Mouse (Mus musculus) ES-Bruce4 (cell line): ENCODE results near the gene Myh6.

Experiments used
- CTCF ChIP-seq: IDR thresholded peaks from one replicate; pipeline ENCODE4 v1.8.1; 2011; ENCODE audit warnings: low read depth, low read length
- EP300 ChIP-seq: IDR thresholded peaks from 2 replicates; pipeline ENCODE4 v1.6.1; 2011; ENCODE audit warnings: low read depth, low read length; ENCODE audit not compliant: insufficient read depth
- POLR2A ChIP-seq: IDR thresholded peaks from one replicate; pipeline ENCODE4 v1.8.1; 2011; ENCODE audit warnings: low read length; ENCODE audit not compliant: insufficient read depth

DNA sequence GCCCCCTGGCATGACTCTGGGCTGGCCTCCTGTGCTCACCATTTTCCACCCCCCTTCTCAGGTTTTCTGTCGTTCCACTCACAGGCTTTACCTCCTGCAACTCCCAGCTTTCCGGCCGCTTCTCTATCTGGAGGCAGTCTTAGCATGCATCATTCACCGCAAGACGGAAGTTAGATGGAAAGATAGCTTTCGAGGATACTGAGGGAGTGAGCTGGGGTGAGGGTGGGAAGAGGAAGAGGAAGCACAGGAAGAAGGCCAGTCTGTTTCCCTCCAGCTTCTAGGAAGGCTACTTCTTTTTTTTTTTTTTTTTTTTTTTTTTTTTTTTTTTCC lies 29.9 kb downstream of the Myh6 start:
- no peak for TF ChIP-seq CTCF
- no peak for TF ChIP-seq EP300
- TF ChIP-seq POLR2A: no peak
